Mouse (Mus musculus) forebrain, embryonic 16.5 days (tissue): ENCODE results near the gene Nmb. TPM values are rescaled to one million over a fixed set of nuclear protein-coding genes. Genes with fewer than 3 reads are reported as not detected.

Source experiments
- ATAC-seq: fragments of 200-750 bp; cut with Nextera tagmentation; 2 replicates; pipeline ENCODE4 v1.8.0; 2017; ENCODE audit warnings: mild to moderate bottlenecking, moderate library complexity
- H3K27ac ChIP-seq: fragments of 300-500 bp; sonication (generic); 2 replicates; pipeline ENCODE4 v1.5.1; 2014; ENCODE audit warnings: low read length, control low read depth
- H3K27me3 ChIP-seq: fragments of 300-500 bp; sonication (generic); replicated peaks from 2 replicates; pipeline ENCODE4 v1.6.1; 2014; ENCODE audit warnings: low read length; ENCODE audit not compliant: control insufficient read depth, insufficient read depth
- H3K36me3 ChIP-seq: fragments of 300-500 bp; sonication (generic); 2 replicates; pipeline ENCODE4 v1.6.1; 2014; ENCODE audit not compliant: control insufficient read depth, insufficient read depth
- H3K4me1 ChIP-seq: fragments of 300-500 bp; sonication (generic); replicated peaks from 2 replicates; pipeline ENCODE4 v1.6.1; 2014; ENCODE audit warnings: low read length; ENCODE audit not compliant: control insufficient read depth, insufficient read depth
- H3K4me2 ChIP-seq: fragments of 300-500 bp; sonication (generic); 2 replicates; pipeline ENCODE4 v1.6.1; 2014; ENCODE audit warnings: mild to moderate bottlenecking, low read length, control low read depth
- H3K4me3 ChIP-seq: fragments of 300-500 bp; sonication (generic); replicated peaks from 2 replicates; pipeline ENCODE4 v1.5.1; 2014; ENCODE audit warnings: mild to moderate bottlenecking, low read length, control low read depth
- H3K9ac ChIP-seq: fragments of 300-500 bp; sonication (generic); replicated peaks from 2 replicates; pipeline ENCODE4 v1.6.1; 2014; ENCODE audit warnings: low read depth, low read length, control low read depth
- H3K9me3 ChIP-seq: fragments of 300-500 bp; sonication (generic); 2 replicates; pipeline ENCODE4 v1.6.1; 2016; ENCODE audit warnings: low read length; ENCODE audit not compliant: control insufficient read depth
- WGBS: fragments of 180-500 bp; shearing (Covaris S2); extraction: QIAGEN DNeasy Blood & Tissue Kit; methylation state at CpG from one replicate; pipeline ENCODE4 v1.1.7; 2014; 5-methylcytosine and 5-hydroxymethylcytosine counted together
- polyA plus RNA-seq: library from polyadenylated mRNA; unstranded; fragments of >200 nt; fragmentation: Nextera tagmentation; extraction: Ambion mirVana; gene quantifications from 2 replicates; pipeline ENCODE4 v1.2.1, GENCODE M21; 2015

Nmb gene
- polyA plus RNA-seq, 1 experiment from 2014 or later, result 5.7 TPM

- H3K27me3 ChIP-seq, result no peaks in the 10 kb centered on the region
- no peak overlapping the region for H3K9ac ChIP-seq
- no peak for ATAC-seq
- peaks cover 17% of the 10 kb centered on the region for H3K36me3 ChIP-seq
- no peaks in the 10 kb centered on the region for H3K9me3 ChIP-seq
- H3K4me1 ChIP-seq, result no peaks in the 10 kb centered on the region
- H3K4me2 ChIP-seq, result no peak overlapping the region
- 83% methylated on average over 1 of the region's 1 CpGs for WGBS
- H3K4me3 ChIP-seq, result no peak overlapping the region
- H3K27ac ChIP-seq, result no peak overlapping the region
Measured at GRCm38 (mm10) chr7:80932777-80933176, 27.9 kb upstream of the Nmb start.

- 85% methylated on average over 8 of the region's 8 CpGs for WGBS
- H3K27ac ChIP-seq, result no peak overlapping the region
- no peaks in the 10 kb centered on the region for H3K27me3 ChIP-seq
- no peaks in the 10 kb centered on the region for H3K9me3 ChIP-seq
- peaks cover 17% of the 10 kb centered on the region for H3K36me3 ChIP-seq
- no peak for ATAC-seq
- no peak overlapping the region for H3K4me2 ChIP-seq
- no peak overlapping the region for H3K9ac ChIP-seq
- no peak overlapping the region for H3K4me3 ChIP-seq
- H3K4me1 ChIP-seq, result no peaks in the 10 kb centered on the region
Measured at GRCm38 (mm10) chr7:80931618-80932207, 26.8 kb upstream of the Nmb start.

- no peak for ATAC-seq
- peaks cover 20% of the 10 kb centered on the region for H3K36me3 ChIP-seq
- 84% methylated on average over 2 of the region's 2 CpGs for WGBS
- H3K9me3 ChIP-seq, result no peaks in the 10 kb centered on the region
- H3K4me2 ChIP-seq, result no peak overlapping the region
- H3K4me1 ChIP-seq, result no peaks in the 10 kb centered on the region
- no peak overlapping the region for H3K4me3 ChIP-seq
- no peak overlapping the region for H3K9ac ChIP-seq
- no peak overlapping the region for H3K27ac ChIP-seq
- no peaks in the 10 kb centered on the region for H3K27me3 ChIP-seq
Measured at GRCm38 (mm10) chr7:80923165-80923564, 18.3 kb upstream of the Nmb start.

- WGBS, result 93% methylated on average over 5 of the region's 5 CpGs
- H3K36me3 ChIP-seq, result peaks cover 17% of the 10 kb centered on the region
Measured at GRCm38 (mm10) chr7:80919647-80920008, 14.8 kb upstream of the Nmb start.

GRCm38 (mm10) chr7:80918982-80919646 lies 14.2 kb upstream of the Nmb start:
- H3K9me3 ChIP-seq, result no peaks in the 10 kb centered on the region
- WGBS, result 90% methylated on average over 8 of the region's 8 CpGs
- H3K4me3 ChIP-seq, result no peak overlapping the region
- no peak overlapping the region for H3K27ac ChIP-seq
- no peak for ATAC-seq
- no peak overlapping the region for H3K4me2 ChIP-seq
- no peak overlapping the region for H3K9ac ChIP-seq
- no peaks in the 10 kb centered on the region for H3K4me1 ChIP-seq
- no peaks in the 10 kb centered on the region for H3K27me3 ChIP-seq
- peaks cover 17% of the 10 kb centered on the region for H3K36me3 ChIP-seq

More at GRCm38 (mm10) chr7:80919647-80920008, 14.8 kb upstream of the Nmb start:
- Histone ChIP-seq H3K27ac (no peak overlapping the region), H3K9me3 (no peaks in the 10 kb centered on the region), H3K4me3 (no peak overlapping the region), H3K4me2 (no peak overlapping the region), H3K9ac (no peak overlapping the region), H3K4me1 (no peaks in the 10 kb centered on the region), H3K27me3 (no peaks in the 10 kb centered on the region)
- ATAC-seq, result no peak

GRCm38 (mm10) chr7:80917916-80918465 lies 13.1 kb upstream of the Nmb start:
- Histone ChIP-seq H3K4me3 (no peak overlapping the region), H3K4me1 (no peaks in the 10 kb centered on the region), H3K9ac (no peak overlapping the region), H3K9me3 (no peaks in the 10 kb centered on the region), H3K36me3 (peaks cover 17% of the 10 kb centered on the region), H3K27ac (no peak overlapping the region), H3K27me3 (no peaks in the 10 kb centered on the region), H3K4me2 (no peak overlapping the region)
- 88% methylated on average over 4 of the region's 4 CpGs for whole genome bisulfite sequencing
- ATAC-seq, result no peak

- Histone ChIP-seq H3K4me1 (no peaks in the 10 kb centered on the region), H3K27ac (no peak overlapping the region), H3K9ac (no peak overlapping the region), H3K36me3 (peaks cover 17% of the 10 kb centered on the region), H3K4me2 (no peak overlapping the region), H3K4me3 (no peak overlapping the region), H3K27me3 (no peaks in the 10 kb centered on the region), H3K9me3 (no peaks in the 10 kb centered on the region)
- WGBS, result 87% methylated on average over 8 of the region's 8 CpGs
- no peak for ATAC-seq
Measured at GRCm38 (mm10) chr7:80912496-80912895, 7.6 kb upstream of the Nmb start.

GRCm38 (mm10) chr7:80911053-80911452 lies 6.2 kb upstream of the Nmb start:
- Histone ChIP-seq H3K4me2 (no peak overlapping the region), H3K27ac (no peak overlapping the region), H3K4me3 (no peak overlapping the region), H3K27me3 (no peaks in the 10 kb centered on the region), H3K9me3 (no peaks in the 10 kb centered on the region), H3K4me1 (no peaks in the 10 kb centered on the region), H3K9ac (no peak overlapping the region), H3K36me3 (peaks cover 18% of the 10 kb centered on the region)
- WGBS, result 86% methylated on average over 7 of the region's 7 CpGs
- no peak for ATAC-seq

GRCm38 (mm10) chr7:80903625-80904422 lies 1.1 kb downstream of the Nmb start:
- Histone ChIP-seq H3K4me3 (no peak overlapping the region), H3K9ac (no peak overlapping the region), H3K9me3 (no peaks in the 10 kb centered on the region), H3K4me1 (peaks cover 33% of the 10 kb centered on the region), H3K27me3 (no peaks in the 10 kb centered on the region), H3K27ac (no peak overlapping the region), H3K36me3 (peaks cover 8% of the 10 kb centered on the region), H3K4me2 (no peak overlapping the region; the same call in 1 of the 2 replicates)
- ATAC-seq, result no peak
- WGBS, result 87% methylated on average over 11 of the region's 11 CpGs
